In the genomic region with DNA sequence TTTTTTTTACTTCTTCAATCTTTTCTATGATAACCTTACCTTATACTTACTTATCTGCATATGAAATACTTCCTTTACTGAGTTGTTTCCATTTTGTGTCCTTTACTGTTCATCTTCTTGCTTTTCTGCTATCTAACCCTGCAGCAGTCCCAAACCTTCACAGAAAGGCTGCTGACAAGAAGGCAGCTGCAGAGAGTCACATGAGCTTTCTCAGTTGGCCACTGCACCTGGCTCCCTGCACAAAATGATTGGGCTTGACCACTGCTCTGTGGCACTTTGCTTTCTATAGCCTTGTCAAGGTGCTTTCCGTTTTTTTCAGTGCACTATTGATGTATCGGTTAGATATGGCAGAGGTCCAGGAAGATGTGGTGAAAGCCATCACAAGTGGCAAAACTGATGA, we compare ENCODE assay signal across 22 mouse cellular contexts. TPM values are rescaled to one million over a fixed set of nuclear protein-coding genes. Genes with fewer than 3 reads are reported as not detected.
A peak's percentile ranks its signal among the peaks of the same experiment; 100 is the strongest.
DNase-seq lines count a peak whose midpoint lies in the region; ATAC-seq and TF ChIP-seq lines count a peak whose summit lies in the region.
"Had no signal": no experiment of that assay in that cellular context is flagged by ENCODE, and none has a peak within 500 bp of the region (broad histone marks: within the 10 kb centered on the region; RNA-seq: fewer than 3 reads in every experiment).

No protein-coding gene starts in this region.

- peak overlapping the region; percentile 15 for H3K4me2 ChIP-seq in forebrain, embryonic 15.5 days (replicated peaks)
- H3K4me2 ChIP-seq in midbrain, embryonic 13.5 days (replicated peaks): peak overlapping the region; percentile 37
- H3K4me2 ChIP-seq in forebrain, embryonic 16.5 days (ENCODE audit: low read length): peak overlapping the region; percentile 36
- H3K4me2 ChIP-seq in midbrain, postnatal 0 days (ENCODE audit: low read depth, low read length, poor library complexity, severe bottlenecking): peak overlapping the region; percentile 42
- H3K4me2 ChIP-seq: kidney, embryonic 15.5 days; limb, embryonic 13.5 days; neural tube, embryonic 12.5 days had no signal

- WGBS in forebrain, embryonic 15.5 days: 16% methylated on average over 2 of the region's 2 CpGs
- WGBS in forebrain, embryonic 10.5 days: 74% methylated on average over 2 of the region's 2 CpGs
- WGBS in midbrain, embryonic 13.5 days: 51% methylated on average over 2 of the region's 2 CpGs
- 91% methylated on average over 2 of the region's 2 CpGs for WGBS in midbrain, embryonic 10.5 days
- WGBS in forebrain, embryonic 16.5 days: 17% methylated on average over 2 of the region's 2 CpGs
- WGBS in midbrain, postnatal 0 days: 51% methylated on average over 2 of the region's 2 CpGs

- H3K27me3 ChIP-seq in forebrain, embryonic 15.5 days: no peaks in the 10 kb centered on the region
- H3K27me3 ChIP-seq in forebrain, embryonic 10.5 days (ENCODE audit: poor library complexity, severe bottlenecking): peaks cover 22% of the 10 kb centered on the region
- H3K27me3 ChIP-seq in midbrain, embryonic 13.5 days: no peaks in the 10 kb centered on the region
- H3K27me3 ChIP-seq in midbrain, embryonic 10.5 days (ENCODE audit: low read depth, poor library complexity, severe bottlenecking): peaks cover 26% of the 10 kb centered on the region
- H3K27me3 ChIP-seq in forebrain, embryonic 16.5 days (replicated peaks; ENCODE audit: control insufficient read depth, insufficient read depth, low read length): no peaks in the 10 kb centered on the region
- H3K27me3 ChIP-seq in midbrain, postnatal 0 days (ENCODE audit: insufficient read depth, low read length): no peaks in the 10 kb centered on the region

- H3K9me3 ChIP-seq in forebrain, embryonic 15.5 days: no peaks in the 10 kb centered on the region
- no peaks in the 10 kb centered on the region for H3K9me3 ChIP-seq in forebrain, embryonic 10.5 days
- H3K9me3 ChIP-seq in midbrain, embryonic 13.5 days: no peaks in the 10 kb centered on the region
- H3K9me3 ChIP-seq in midbrain, embryonic 10.5 days (replicated peaks): no peaks in the 10 kb centered on the region
- no peaks in the 10 kb centered on the region for H3K9me3 ChIP-seq in forebrain, embryonic 16.5 days (ENCODE audit: control insufficient read depth, low read length)
- no peaks in the 10 kb centered on the region for H3K9me3 ChIP-seq in midbrain, postnatal 0 days (ENCODE audit: low read length)
- H3K9me3 ChIP-seq: embryonic facial prominence, embryonic 13.5 days; kidney, embryonic 15.5 days; limb, embryonic 13.5 days; neural tube, embryonic 12.5 days had no signal

- no peak for DNase-seq in forebrain, embryonic 10.5 days (ENCODE audit: extremely low spot score, low spot score)
- DNase-seq in midbrain, embryonic 10.5 days (ENCODE audit: low spot score): no peak
- DNase-seq in midbrain, postnatal 0 days (ENCODE audit: low spot score): no peak
- no peak for DNase-seq in liver
- no peak for DNase-seq in urinary bladder, postnatal 36 days (ENCODE audit: low spot score in 2 of 2)
- DNase-seq: adrenal gland, postnatal 36 days; B cell, adult 2 months; cerebellum, adult 2 months; gastrocnemius, postnatal 25 days; kidney, postnatal 4 days; right cerebral cortex, postnatal 25 days had no signal

- H3K4me3 ChIP-seq in forebrain, embryonic 15.5 days: peak overlapping the region; percentile 19
- H3K4me3 ChIP-seq in forebrain, embryonic 10.5 days: no peak overlapping the region
- peak overlapping the region; percentile 20; the same call in 1 of the 2 replicates for H3K4me3 ChIP-seq in midbrain, embryonic 13.5 days (replicated peaks)
- no peak overlapping the region for H3K4me3 ChIP-seq in midbrain, embryonic 10.5 days
- 0 out of 2 replicates have a peak overlapping the region, but pooled peaks have one; percentile 9 for H3K4me3 ChIP-seq in forebrain, embryonic 16.5 days (replicated peaks; ENCODE audit: low read length)
- peak overlapping the region; percentile 14; the same call in 1 of the 2 replicates for H3K4me3 ChIP-seq in midbrain, postnatal 0 days (ENCODE audit: low read depth, low read length)
- H3K4me3 ChIP-seq: embryonic facial prominence, embryonic 13.5 days; kidney, embryonic 15.5 days; limb, embryonic 13.5 days; neural tube, embryonic 12.5 days had no signal

- no peak overlapping the region for H3K9ac ChIP-seq in forebrain, embryonic 15.5 days (replicated peaks)
- no peak overlapping the region for H3K9ac ChIP-seq in midbrain, embryonic 13.5 days (replicated peaks)
- H3K9ac ChIP-seq in forebrain, embryonic 16.5 days (replicated peaks; ENCODE audit: low read depth, low read length): no peak overlapping the region
- H3K9ac ChIP-seq in midbrain, postnatal 0 days (replicated peaks; ENCODE audit: low read length, poor library complexity, severe bottlenecking): no peak overlapping the region
- H3K9ac ChIP-seq: embryonic facial prominence, embryonic 13.5 days; kidney, embryonic 15.5 days; limb, embryonic 13.5 days; liver, embryonic 14.5 days; neural tube, embryonic 12.5 days had no signal

- H3K36me3 ChIP-seq in forebrain, embryonic 15.5 days: no peaks in the 10 kb centered on the region
- H3K36me3 ChIP-seq in forebrain, embryonic 10.5 days (replicated peaks): no peaks in the 10 kb centered on the region
- no peaks in the 10 kb centered on the region for H3K36me3 ChIP-seq in midbrain, embryonic 13.5 days
- no peaks in the 10 kb centered on the region for H3K36me3 ChIP-seq in midbrain, embryonic 10.5 days
- H3K36me3 ChIP-seq in forebrain, embryonic 16.5 days (ENCODE audit: control insufficient read depth, insufficient read depth): no peaks in the 10 kb centered on the region
- 0 out of 2 replicates have a peak, but pooled peaks cover 2% of the 10 kb centered on the region for H3K36me3 ChIP-seq in midbrain, postnatal 0 days (ENCODE audit: insufficient read depth, low read length)
- H3K36me3 ChIP-seq: embryonic facial prominence, embryonic 13.5 days; kidney, embryonic 15.5 days; limb, embryonic 13.5 days; neural tube, embryonic 12.5 days had no signal

- no peak for TF ChIP-seq CTCF in midbrain, postnatal 0 days (IDR thresholded peaks at IDR 0.05)

- H3K4me1 ChIP-seq in forebrain, embryonic 15.5 days: peaks cover 33% of the 10 kb centered on the region
- H3K4me1 ChIP-seq in forebrain, embryonic 10.5 days: peaks cover 31% of the 10 kb centered on the region
- H3K4me1 ChIP-seq in midbrain, embryonic 13.5 days (replicated peaks): peaks cover 33% of the 10 kb centered on the region
- H3K4me1 ChIP-seq in midbrain, embryonic 10.5 days: peaks cover 11% of the 10 kb centered on the region
- H3K4me1 ChIP-seq in forebrain, embryonic 16.5 days (replicated peaks; ENCODE audit: control insufficient read depth, insufficient read depth, low read length): peaks cover 8% of the 10 kb centered on the region
- peaks cover 4% of the 10 kb centered on the region; the same call in 1 of the 2 replicates for H3K4me1 ChIP-seq in midbrain, postnatal 0 days (ENCODE audit: insufficient read depth, low read length)

- ATAC-seq in forebrain, embryonic 15.5 days (replicated peaks): no peak
- no peak for ATAC-seq in midbrain, embryonic 13.5 days
- ATAC-seq in forebrain, embryonic 16.5 days: no peak
- ATAC-seq in midbrain, postnatal 0 days (ENCODE audit: low FRiP score): no peak
- ATAC-seq: intestine, postnatal 0 days had no signal

- no peak overlapping the region for H3K27ac ChIP-seq in forebrain, embryonic 15.5 days (replicated peaks)
- no peak overlapping the region for H3K27ac ChIP-seq in forebrain, embryonic 10.5 days
- H3K27ac ChIP-seq in midbrain, embryonic 13.5 days: no peak overlapping the region; the same call in 1 of the 2 replicates
- H3K27ac ChIP-seq in midbrain, embryonic 10.5 days (replicated peaks): no peak overlapping the region
- H3K27ac ChIP-seq in forebrain, embryonic 16.5 days (ENCODE audit: low read length): no peak overlapping the region; the same call in 1 of the 2 replicates
- H3K27ac ChIP-seq in midbrain, postnatal 0 days (ENCODE audit: low read depth, low read length): no peak overlapping the region
- H3K27ac ChIP-seq: embryonic facial prominence, embryonic 13.5 days; kidney, embryonic 15.5 days; limb, embryonic 13.5 days; liver, embryonic 14.5 days; neural tube, embryonic 12.5 days; stomach, postnatal 0 days had no signal

RNA-seq across cellular contexts. Expression of gene Pcdh10, which starts 8.3 kb away (rescaled TPM):
- 12.5 and 13.8 TPM in 2 replicates for polyA plus RNA-seq in forebrain, embryonic 15.5 days (2015; fragmentation: Nextera tagmentation; extraction: Ambion mirVana)
- polyA plus RNA-seq in forebrain, embryonic 10.5 days (2016; fragmentation: Nextera tagmentation; extraction: Ambion mirVana): 2.1 and 2.2 TPM in 2 replicates
- 14.6 and 15.6 TPM in 2 replicates for polyA plus RNA-seq in midbrain, embryonic 13.5 days (2015; fragmentation: Nextera tagmentation; extraction: Ambion mirVana)
- polyA plus RNA-seq in midbrain, embryonic 10.5 days (2016; fragmentation: Nextera tagmentation; extraction: Ambion mirVana): 0.75 and 1.8 TPM in 2 replicates
- polyA plus RNA-seq in forebrain, embryonic 16.5 days (2015; fragmentation: Nextera tagmentation; extraction: Ambion mirVana): 12.0 and 15.8 TPM in 2 replicates
- 169 and 181 TPM in 2 replicates for total RNA-seq in midbrain, postnatal 0 days (2014; rRNA removed)
- 23.5 and 26.7 TPM in 2 replicates for polyA plus RNA-seq in midbrain, postnatal 0 days (2015; fragmentation: Nextera tagmentation; extraction: Ambion mirVana)
- total RNA-seq: monocyte, adult 5-6 weeks had no signal

Comparison
In these comparisons a context has a peak if more than half of its experiments do, and no peak if none do; other contexts are left out.
1. H3K4me3 ChIP-seq: peak in forebrain, embryonic 15.5 days (single experiment), midbrain, embryonic 13.5 days (single experiment), forebrain, embryonic 16.5 days (single experiment) and midbrain, postnatal 0 days (single experiment); none in forebrain, embryonic 10.5 days (single experiment) and midbrain, embryonic 10.5 days (single experiment).
2. Peak in every context shown above with its lines, with median percentiles within 50 percentile points of each other: H3K4me2 ChIP-seq.